Mouse (Mus musculus) intestine, embryonic 16.5 days (tissue): Measurements from ENCODE around the gene Grik3. TPM values are rescaled to one million over a fixed set of nuclear protein-coding genes. Genes with fewer than 3 reads are reported as not detected.

ENCODE experiments used
- ATAC-seq: fragments of 200-750 bp; cut with Nextera tagmentation; 2 replicates; pipeline ENCODE4 v1.8.0; 2017; ENCODE audit warnings: moderate TSS enrichment, moderate library complexity
- H3K27ac ChIP-seq: fragments of 300-500 bp; sonication (generic); 2 replicates; pipeline ENCODE4 v1.5.1; 2014; ENCODE audit warnings: mild to moderate bottlenecking, low read length
- H3K27me3 ChIP-seq: fragments of 300-500 bp; sonication (generic); replicated peaks from 2 replicates; pipeline ENCODE4 v1.6.1; 2014; ENCODE audit warnings: low read length, control low read depth, mixed read lengths; ENCODE audit not compliant: control insufficient read depth, insufficient read depth
- H3K36me3 ChIP-seq: fragments of 300-500 bp; sonication (generic); 2 replicates; pipeline ENCODE4 v1.6.1; 2014; ENCODE audit warnings: low read length, control low read depth; ENCODE audit not compliant: control insufficient read depth, insufficient read depth
- H3K4me1 ChIP-seq: fragments of 300-500 bp; sonication (generic); 2 replicates; pipeline ENCODE4 v1.6.1; 2014; ENCODE audit warnings: low read length, control low read depth, mixed read lengths; ENCODE audit not compliant: control insufficient read depth, insufficient read depth
- H3K4me2 ChIP-seq: fragments of 300-500 bp; sonication (generic); 2 replicates; pipeline ENCODE4 v1.6.1; 2014; ENCODE audit warnings: low read depth, low read length, control low read depth
- H3K4me3 ChIP-seq: fragments of 300-500 bp; sonication (generic); 2 replicates; pipeline ENCODE4 v1.5.1; 2014; ENCODE audit warnings: mild to moderate bottlenecking, low read length
- H3K9ac ChIP-seq: fragments of 300-500 bp; sonication (generic); 2 replicates; pipeline ENCODE4 v1.6.1; 2014; ENCODE audit warnings: low read depth, low read length
- H3K9me3 ChIP-seq: fragments of 300-500 bp; sonication (generic); 2 replicates; pipeline ENCODE4 v1.6.1; 2016; ENCODE audit warnings: low read length, control low read depth; ENCODE audit not compliant: control insufficient read depth
- WGBS: fragments of 180-500 bp; shearing (Covaris S2); extraction: QIAGEN DNeasy Blood & Tissue Kit; methylation state at CpG from one replicate; pipeline ENCODE4 v1.1.7; 2014; 5-methylcytosine and 5-hydroxymethylcytosine counted together
- polyA plus RNA-seq: library from polyadenylated mRNA; unstranded; fragments of >200 nt; fragmentation: Nextera tagmentation; extraction: Ambion mirVana; gene quantifications from 2 replicates; pipeline ENCODE4 v1.2.1, GENCODE M21; 2015

Gene Grik3
- polyA plus RNA-seq, 1 experiment from 2014 or later: 0.16 TPM

GRCm38 (mm10) chr4:125553754-125554153 is 63.3 kb downstream of the Grik3 start:
- H3K36me3 ChIP-seq: no peaks in the 10 kb centered on the region
- H3K4me3 ChIP-seq: no peak overlapping the region
- H3K9me3 ChIP-seq: no peaks in the 10 kb centered on the region
- no peak overlapping the region for H3K4me2 ChIP-seq
- H3K4me1 ChIP-seq: no peaks in the 10 kb centered on the region
- ATAC-seq: no peak
- 0 out of 2 replicates have a peak, but pooled peaks cover 3% of the 10 kb centered on the region for H3K27me3 ChIP-seq
- 85% methylated on average over 9 of the region's 9 CpGs for WGBS
- no peak overlapping the region for H3K9ac ChIP-seq
- no peak overlapping the region for H3K27ac ChIP-seq

GRCm38 (mm10) chr4:125556405-125557308 is 66.2 kb downstream of the Grik3 start:
- H3K4me2 ChIP-seq: no peak overlapping the region
- 0 out of 2 replicates have a peak, but pooled peaks cover 3% of the 10 kb centered on the region for H3K27me3 ChIP-seq
- no peaks in the 10 kb centered on the region for H3K9me3 ChIP-seq
- H3K27ac ChIP-seq: no peak overlapping the region
- no peaks in the 10 kb centered on the region for H3K36me3 ChIP-seq
- no peak overlapping the region for H3K9ac ChIP-seq
- H3K4me3 ChIP-seq: no peak overlapping the region
- H3K4me1 ChIP-seq: no peaks in the 10 kb centered on the region
- peak; percentile 48; the same call in 1 of the 2 replicates for ATAC-seq
- 50% methylated on average over 14 of the region's 14 CpGs for WGBS

GRCm38 (mm10) chr4:125559564-125559963 is 69.1 kb downstream of the Grik3 start:
- Histone ChIP-seq H3K9me3 (no peaks in the 10 kb centered on the region), H3K4me2 (no peak overlapping the region), H3K27ac (no peak overlapping the region), H3K4me3 (no peak overlapping the region), H3K4me1 (no peaks in the 10 kb centered on the region), H3K36me3 (no peaks in the 10 kb centered on the region), H3K27me3 (0 out of 2 replicates have a peak, but pooled peaks cover 6% of the 10 kb centered on the region), H3K9ac (no peak overlapping the region)
- 56% methylated on average over 5 of the region's 5 CpGs for WGBS
- no peak for ATAC-seq

- ATAC-seq: no peak
- WGBS: 38% methylated on average over 2 of the region's 2 CpGs
- no peak overlapping the region for H3K27ac ChIP-seq
Observed at GRCm38 (mm10) chr4:125560806-125561205, 70.3 kb downstream of the Grik3 start.

GRCm38 (mm10) chr4:125563579-125563978 is 73.1 kb downstream of the Grik3 start:
- Histone ChIP-seq H3K9me3 (no peaks in the 10 kb centered on the region), H3K9ac (no peak overlapping the region), H3K27ac (no peak overlapping the region), H3K4me2 (no peak overlapping the region), H3K36me3 (no peaks in the 10 kb centered on the region), H3K4me3 (no peak overlapping the region), H3K27me3 (0 out of 2 replicates have a peak, but pooled peaks cover 3% of the 10 kb centered on the region), H3K4me1 (no peaks in the 10 kb centered on the region)
- 78% methylated on average over 10 of the region's 10 CpGs for WGBS
- no peak for ATAC-seq

More at GRCm38 (mm10) chr4:125560806-125561205, 70.3 kb downstream of the Grik3 start:
- H3K36me3 ChIP-seq: no peaks in the 10 kb centered on the region
- 0 out of 2 replicates have a peak, but pooled peaks cover 6% of the 10 kb centered on the region for H3K27me3 ChIP-seq
- no peaks in the 10 kb centered on the region for H3K9me3 ChIP-seq
- H3K4me2 ChIP-seq: no peak overlapping the region
- H3K4me1 ChIP-seq: no peaks in the 10 kb centered on the region
- no peak overlapping the region for H3K9ac ChIP-seq
- no peak overlapping the region for H3K4me3 ChIP-seq

- 0 out of 2 replicates have a peak, but pooled peaks cover 3% of the 10 kb centered on the region for H3K27me3 ChIP-seq
- 53% methylated on average over 17 of the region's 17 CpGs for WGBS
- no peaks in the 10 kb centered on the region for H3K4me1 ChIP-seq
- ATAC-seq: no peak
- no peak overlapping the region for H3K4me2 ChIP-seq
- H3K36me3 ChIP-seq: no peaks in the 10 kb centered on the region
- H3K9ac ChIP-seq: no peak overlapping the region
- H3K4me3 ChIP-seq: no peak overlapping the region
- no peak overlapping the region for H3K27ac ChIP-seq
- no peaks in the 10 kb centered on the region for H3K9me3 ChIP-seq
Observed at GRCm38 (mm10) chr4:125564008-125564710, 73.7 kb downstream of the Grik3 start.

GRCm38 (mm10) chr4:125565711-125566439 is 75.4 kb downstream of the Grik3 start:
- no peak overlapping the region for H3K4me2 ChIP-seq
- no peaks in the 10 kb centered on the region for H3K36me3 ChIP-seq
- ATAC-seq: no peak
- H3K27ac ChIP-seq: no peak overlapping the region
- no peaks in the 10 kb centered on the region for H3K4me1 ChIP-seq
- no peaks in the 10 kb centered on the region for H3K9me3 ChIP-seq
- H3K27me3 ChIP-seq: peaks cover 3% of the 10 kb centered on the region; the same call in 1 of the 2 replicates
- 44% methylated on average over 8 of the region's 8 CpGs for WGBS
- no peak overlapping the region for H3K9ac ChIP-seq
- no peak overlapping the region for H3K4me3 ChIP-seq

- Histone ChIP-seq H3K9me3 (no peaks in the 10 kb centered on the region), H3K9ac (no peak overlapping the region), H3K27ac (no peak overlapping the region), H3K4me2 (no peak overlapping the region), H3K4me3 (no peak overlapping the region), H3K27me3 (peaks cover 5% of the 10 kb centered on the region; the same call in 1 of the 2 replicates), H3K36me3 (no peaks in the 10 kb centered on the region), H3K4me1 (no peaks in the 10 kb centered on the region; the same call in 1 of the 2 replicates)
- 88% methylated on average over 6 of the region's 6 CpGs for WGBS
- no peak for ATAC-seq
Observed at GRCm38 (mm10) chr4:125568210-125568609, 77.7 kb downstream of the Grik3 start.
